Mouse (Mus musculus) embryonic facial prominence, embryonic 11.5 days (tissue): Measurements from ENCODE around the gene Lrrc20. TPM values are rescaled to one million over a fixed set of nuclear protein-coding genes. Genes with fewer than 3 reads are reported as not detected.
A peak's percentile ranks its signal among the peaks of the same experiment; 100 is the strongest.

Experiments used
- ATAC-seq: fragments of 200-750 bp; cut with Nextera tagmentation; replicated peaks from 2 replicates; pipeline ENCODE4 v1.8.0; 2017; ENCODE audit warnings: low read depth; ENCODE audit not compliant: insufficient number of reproducible peaks, low FRiP score, low TSS enrichment
- DNase-seq: peaks from one replicate; pipeline ENCODE4 v3.0.0-alpha.2; 2015; ENCODE audit warnings: low spot score
- H3K27ac ChIP-seq: fragments of 300-500 bp; sonication (generic); replicated peaks from 2 replicates; pipeline ENCODE4 v1.5.1; 2014; ENCODE audit warnings: mild to moderate bottlenecking, low read depth, low read length, control low read depth
- H3K27me3 ChIP-seq: fragments of 300-500 bp; sonication (generic); 2 replicates; pipeline ENCODE4 v1.6.1; 2014; ENCODE audit warnings: mild to moderate bottlenecking, low read length, moderate library complexity, mixed read lengths; ENCODE audit not compliant: control insufficient read depth, insufficient read depth
- H3K36me3 ChIP-seq: fragments of 300-500 bp; sonication (generic); replicated peaks from 2 replicates; pipeline ENCODE4 v1.6.1; 2014; ENCODE audit warnings: low read depth, mild to moderate bottlenecking, low read length, moderate library complexity, mixed read lengths; ENCODE audit not compliant: control insufficient read depth, insufficient read depth
- H3K4me1 ChIP-seq: fragments of 300-500 bp; sonication (generic); 2 replicates; pipeline ENCODE4 v1.6.1; 2014; ENCODE audit warnings: low read length, mixed read lengths; ENCODE audit not compliant: control insufficient read depth, insufficient read depth
- H3K4me2 ChIP-seq: fragments of 300-500 bp; sonication (generic); 2 replicates; pipeline ENCODE4 v1.6.1; 2014; ENCODE audit warnings: low read depth, mild to moderate bottlenecking, control low read depth, low read length, moderate library complexity
- H3K4me3 ChIP-seq: fragments of 300-500 bp; sonication (generic); 2 replicates; pipeline ENCODE4 v1.5.1; 2014; ENCODE audit warnings: low read depth, low read length, control low read depth
- H3K9ac ChIP-seq: fragments of 300-500 bp; sonication (generic); replicated peaks from 2 replicates; pipeline ENCODE4 v1.6.1; 2014; ENCODE audit warnings: mild to moderate bottlenecking, control low read depth, low read length
- H3K9me3 ChIP-seq: fragments of 300-500 bp; sonication (generic); replicated peaks from 2 replicates; pipeline ENCODE4 v1.6.1; 2016; ENCODE audit warnings: mild to moderate bottlenecking, low read length, inconsistent platforms, mixed read lengths; ENCODE audit not compliant: control insufficient read depth
- WGBS: fragments of 180-500 bp; shearing (Covaris S2); extraction: QIAGEN DNeasy Blood & Tissue Kit; methylation state at CpG from one replicate; pipeline ENCODE4 v1.1.7; 2014; 5-methylcytosine and 5-hydroxymethylcytosine counted together
- polyA plus RNA-seq: library from polyadenylated mRNA; unstranded; fragments of >200 nt; fragmentation: Nextera tagmentation; extraction: Ambion mirVana; gene quantifications from 2 replicates; pipeline ENCODE4 v1.2.1, GENCODE M21; 2014

Gene Lrrc20
- polyA plus RNA-seq, 1 experiment from 2014 or later: 11.1 TPM

GRCm38 (mm10) chr10:61544127-61544862, 68.7 kb downstream of the Lrrc20 start:
- Histone ChIP-seq H3K27ac (no peak overlapping the region), H3K9me3 (no peaks in the 10 kb centered on the region), H3K27me3 (no peaks in the 10 kb centered on the region), H3K4me1 (no peaks in the 10 kb centered on the region), H3K9ac (no peak overlapping the region), H3K36me3 (no peaks in the 10 kb centered on the region), H3K4me3 (no peak overlapping the region), H3K4me2 (no peak overlapping the region)
- 61% methylated on average over 12 of the region's 12 CpGs for WGBS
- DNase-seq (no peak), ATAC-seq (0 out of 2 replicates have a peak, but pooled peaks have one; percentile 17)

- Histone ChIP-seq H3K9me3 (no peaks in the 10 kb centered on the region), H3K4me2 (no peak overlapping the region), H3K36me3 (no peaks in the 10 kb centered on the region), H3K9ac (no peak overlapping the region), H3K4me1 (no peaks in the 10 kb centered on the region), H3K27me3 (no peaks in the 10 kb centered on the region), H3K27ac (no peak overlapping the region), H3K4me3 (no peak overlapping the region)
- 73% methylated on average over 9 of the region's 9 CpGs for WGBS
- DNase-seq: no peak
- 0 out of 2 replicates have a peak, but pooled peaks have one; percentile 12 for ATAC-seq
Observed at GRCm38 (mm10) chr10:61544863-61545240, 69.3 kb downstream of the Lrrc20 start.

GRCm38 (mm10) chr10:61550106-61550505, 74.5 kb downstream of the Lrrc20 start:
- Histone ChIP-seq H3K36me3 (no peaks in the 10 kb centered on the region), H3K27ac (no peak overlapping the region)
- no peak for ATAC-seq

GRCm38 (mm10) chr10:61555155-61555554, 79.6 kb downstream of the Lrrc20 start:
- Histone ChIP-seq H3K36me3 (no peaks in the 10 kb centered on the region), H3K9me3 (no peaks in the 10 kb centered on the region), H3K27me3 (no peaks in the 10 kb centered on the region), H3K4me2 (no peak overlapping the region), H3K9ac (no peak overlapping the region), H3K27ac (no peak overlapping the region), H3K4me1 (no peaks in the 10 kb centered on the region), H3K4me3 (no peak overlapping the region)
- ATAC-seq: no peak
- DNase-seq: no peak
- WGBS: 86% methylated on average over 6 of the region's 6 CpGs

More at GRCm38 (mm10) chr10:61550106-61550505, 74.5 kb downstream of the Lrrc20 start:
- Histone ChIP-seq H3K4me2 (no peak overlapping the region), H3K4me1 (no peaks in the 10 kb centered on the region), H3K9me3 (no peaks in the 10 kb centered on the region), H3K27me3 (no peaks in the 10 kb centered on the region), H3K9ac (no peak overlapping the region), H3K4me3 (no peak overlapping the region)
- 85% methylated on average over 8 of the region's 8 CpGs for WGBS
- DNase-seq: no peak

GRCm38 (mm10) chr10:61558631-61559030, 83.0 kb downstream of the Lrrc20 start:
- no peaks in the 10 kb centered on the region for H3K36me3 ChIP-seq
- no peaks in the 10 kb centered on the region for H3K4me1 ChIP-seq
- 89% methylated on average over 2 of the region's 2 CpGs for WGBS
- no peak overlapping the region for H3K4me2 ChIP-seq
- DNase-seq (no peak), ATAC-seq (no peak)
- no peaks in the 10 kb centered on the region for H3K9me3 ChIP-seq
- no peaks in the 10 kb centered on the region for H3K27me3 ChIP-seq
- H3K9ac ChIP-seq: no peak overlapping the region
- H3K27ac ChIP-seq: no peak overlapping the region
- H3K4me3 ChIP-seq: no peak overlapping the region

- H3K9me3 ChIP-seq: no peaks in the 10 kb centered on the region
- no peaks in the 10 kb centered on the region for H3K27me3 ChIP-seq
- DNase-seq: no peak
- no peak overlapping the region for H3K9ac ChIP-seq
- no peak overlapping the region for H3K27ac ChIP-seq
- ATAC-seq: no peak
- no peak overlapping the region for H3K4me2 ChIP-seq
- H3K4me3 ChIP-seq: no peak overlapping the region
- no peaks in the 10 kb centered on the region for H3K4me1 ChIP-seq
- no peaks in the 10 kb centered on the region for H3K36me3 ChIP-seq
Observed at GRCm38 (mm10) chr10:61559544-61559943, 83.9 kb downstream of the Lrrc20 start.

GRCm38 (mm10) chr10:61563550-61563949, 87.9 kb downstream of the Lrrc20 start:
- Histone ChIP-seq H3K4me3 (no peak overlapping the region), H3K9me3 (no peaks in the 10 kb centered on the region), H3K4me2 (no peak overlapping the region), H3K27me3 (no peaks in the 10 kb centered on the region), H3K36me3 (no peaks in the 10 kb centered on the region), H3K4me1 (no peaks in the 10 kb centered on the region), H3K9ac (no peak overlapping the region), H3K27ac (no peak overlapping the region)
- no peak for ATAC-seq
- 78% methylated on average over 9 of the region's 9 CpGs for WGBS
- DNase-seq: no peak

GRCm38 (mm10) chr10:61564408-61564807, 88.8 kb downstream of the Lrrc20 start:
- Histone ChIP-seq H3K4me2 (no peak overlapping the region), H3K9ac (no peak overlapping the region), H3K27ac (no peak overlapping the region), H3K27me3 (no peaks in the 10 kb centered on the region), H3K4me1 (no peaks in the 10 kb centered on the region), H3K9me3 (no peaks in the 10 kb centered on the region), H3K36me3 (no peaks in the 10 kb centered on the region), H3K4me3 (no peak overlapping the region)
- ATAC-seq (no peak), DNase-seq (no peak)
- WGBS: 83% methylated on average over 4 of the region's 4 CpGs
